ENCODE assay signal across 23 mouse cellular contexts in the genomic region with DNA sequence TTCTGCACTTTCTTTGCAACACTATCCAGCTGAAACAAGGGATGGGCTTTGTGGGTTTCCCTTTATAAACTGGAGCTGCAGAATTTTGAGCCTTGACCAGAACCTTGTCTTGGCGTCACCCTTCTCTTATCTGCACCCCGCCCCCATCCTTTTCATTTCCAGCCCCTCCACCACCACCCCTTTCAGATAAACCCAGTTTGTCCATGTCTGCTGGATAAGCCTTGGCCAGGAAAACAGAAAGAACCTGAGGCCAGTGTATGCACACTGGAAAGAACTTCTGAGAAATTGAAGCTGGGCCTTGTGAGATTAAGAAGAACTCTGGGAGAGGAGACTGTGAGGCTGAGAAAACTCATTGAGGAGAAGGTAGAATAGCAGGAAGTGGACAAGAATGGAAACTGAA.
"Had no signal": no experiment of that assay in that cellular context is flagged by ENCODE, and none has a peak within 500 bp of the region (broad histone marks: within the 10 kb centered on the region; RNA-seq: fewer than 3 reads in every experiment).

No protein-coding gene starts in this region.

- H3K27me3 ChIP-seq: forebrain, embryonic 15.5 days; hindbrain, embryonic 13.5 days; hindbrain, embryonic 15.5 days; kidney, embryonic 15.5 days; limb, embryonic 13.5 days; limb, embryonic 15.5 days; liver, embryonic 12.5 days had no signal

- H3K4me1 ChIP-seq: forebrain, embryonic 15.5 days; hindbrain, embryonic 15.5 days; kidney, embryonic 15.5 days; limb, embryonic 13.5 days; limb, embryonic 15.5 days; liver, embryonic 12.5 days had no signal

- H3K9me3 ChIP-seq: forebrain, embryonic 15.5 days; hindbrain, embryonic 13.5 days; hindbrain, embryonic 15.5 days; kidney, embryonic 15.5 days; limb, embryonic 13.5 days; limb, embryonic 15.5 days; liver, embryonic 12.5 days had no signal

- H3K9ac ChIP-seq: forebrain, embryonic 15.5 days; forebrain, postnatal 0 days; hindbrain, embryonic 13.5 days; hindbrain, embryonic 15.5 days; kidney, embryonic 15.5 days; limb, embryonic 13.5 days; limb, embryonic 15.5 days; liver, embryonic 12.5 days had no signal

- ATAC-seq: forebrain, embryonic 15.5 days; forebrain, postnatal 0 days; hindbrain, postnatal 0 days; intestine, embryonic 16.5 days; liver, embryonic 12.5 days had no signal

- H3K36me3 ChIP-seq: forebrain, embryonic 15.5 days; hindbrain, embryonic 13.5 days; hindbrain, embryonic 15.5 days; kidney, embryonic 15.5 days; limb, embryonic 13.5 days; limb, embryonic 15.5 days; liver, embryonic 12.5 days had no signal

- H3K4me3 ChIP-seq: forebrain, embryonic 15.5 days; hindbrain, embryonic 13.5 days; hindbrain, embryonic 15.5 days; kidney, embryonic 15.5 days; limb, embryonic 13.5 days; limb, embryonic 15.5 days; liver, embryonic 12.5 days had no signal

- H3K27ac ChIP-seq: forebrain, embryonic 15.5 days; hindbrain, embryonic 13.5 days; hindbrain, embryonic 15.5 days; hindbrain, postnatal 0 days; kidney, embryonic 15.5 days; kidney, postnatal 0 days; limb, embryonic 13.5 days; limb, embryonic 15.5 days; liver, embryonic 12.5 days had no signal

- H3K4me2 ChIP-seq: forebrain, embryonic 15.5 days; hindbrain, embryonic 13.5 days; hindbrain, embryonic 15.5 days; kidney, embryonic 15.5 days; limb, embryonic 13.5 days; limb, embryonic 15.5 days; liver, embryonic 12.5 days had no signal

- DNase-seq: forebrain, postnatal 0 days; gastrocnemius, postnatal 14 days; gastrocnemius, postnatal 36 days; heart, adult 18-20 months; heart, postnatal 14 days; kidney, adult 11 months; kidney, adult 2 months; kidney, adult 9 months; kidney, postnatal 14 days; kidney, postnatal 36 days; layer of hippocampus, adult 9-11 months; layer of hippocampus, postnatal 36 days; left cerebral cortex, postnatal 4 days had no signal
